Mouse (Mus musculus): Measurements from ENCODE around the gene Gm21830. TPM values are rescaled to one million over a fixed set of nuclear protein-coding genes. Genes with fewer than 3 reads are reported as not detected.
"Not testable (repeated sequence)": the region's sequence is repeated elsewhere in the genome, so short reads cannot be mapped to it uniquely, and the experiment has no call there.

Gm21830 gene
- polyA plus RNA-seq, 1 experiment from 2014 or later = not detected

DNA sequence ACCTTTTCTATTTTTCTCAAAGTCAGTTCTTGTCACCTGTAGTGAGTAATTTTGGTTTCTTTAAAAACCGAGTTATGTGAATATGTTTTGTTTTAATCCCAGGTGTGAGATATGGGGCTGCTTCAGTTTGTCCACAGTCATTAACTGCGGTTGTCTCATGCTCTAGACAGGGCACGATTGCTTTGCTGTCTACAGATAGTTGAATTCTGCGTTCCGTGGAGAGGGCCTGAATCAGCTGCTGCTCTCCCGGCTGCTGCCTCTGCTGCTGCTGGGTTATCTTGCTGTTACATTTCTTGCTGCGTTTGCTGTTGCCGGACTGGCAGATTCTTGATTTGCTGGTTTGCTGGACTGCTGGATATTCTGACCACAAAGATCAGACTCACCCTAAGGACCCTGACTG is 24.8 kb downstream of the Gm21830 start:
- H3K36me3 ChIP-seq (ENCODE audit: control insufficient read depth, insufficient read depth, low read length) = no peaks in the 10 kb centered on the region
- no peak overlapping the region for H3K27ac ChIP-seq (replicated peaks)
- no peaks in the 10 kb centered on the region for H3K9me3 ChIP-seq (ENCODE audit: control insufficient read depth, low read length)
- 65% methylated on average over 8 of the region's 8 CpGs for WGBS
- H3K4me3 ChIP-seq (ENCODE audit: low read depth, low read length) = no peak overlapping the region
- H3K27me3 ChIP-seq (ENCODE audit: control insufficient read depth, insufficient read depth, low read length) = no peaks in the 10 kb centered on the region
- ATAC-seq (ENCODE audit: low FRiP score, low TSS enrichment) (no peak), DNase-seq (ENCODE audit: low spot score) (no peak)
- no peak for TF ChIP-seq CTCF (IDR thresholded peaks at IDR 0.05; ENCODE audit: low read depth)
- no peak for TF ChIP-seq EP300 (optimal IDR thresholded peaks at IDR 0.05)
- H3K4me2 ChIP-seq (replicated peaks; ENCODE audit: low read depth) = no peak overlapping the region
- H3K9ac ChIP-seq (ENCODE audit: low read length) = no peak overlapping the region
- no peaks in the 10 kb centered on the region for H3K4me1 ChIP-seq (replicated peaks; ENCODE audit: control insufficient read depth, insufficient read depth)

DNA sequence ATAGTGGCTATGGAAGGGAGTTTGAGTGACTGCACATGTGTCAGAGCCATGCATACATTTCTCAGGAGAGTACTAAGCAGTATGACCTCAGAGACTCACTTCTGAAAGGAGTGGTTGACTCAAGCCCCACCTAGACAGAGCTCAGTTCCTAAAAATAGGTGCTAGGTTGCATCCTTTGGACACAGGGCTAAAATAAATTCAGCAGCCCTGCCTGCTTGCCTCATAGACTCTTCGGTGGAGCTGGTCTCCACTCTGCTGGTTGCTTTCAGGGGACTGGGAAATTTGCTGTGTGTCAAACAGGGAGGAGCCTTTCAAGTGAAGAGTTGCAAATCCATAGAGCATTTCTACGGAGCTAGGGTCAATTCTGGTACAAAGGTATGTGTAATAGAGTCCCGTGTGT is 32.3 kb downstream of the Gm21830 start, which contains the start of gene Xirp2:
Xirp2 (plus strand) TSS at position 223 of the 400 bp plus-strand sequence.
- Histone ChIP-seq H3K27ac (replicated peaks) (no peak within 1 kb of the TSS), H3K9ac (ENCODE audit: low read length) (no peak within 1 kb of the TSS), H3K4me2 (replicated peaks; ENCODE audit: low read depth) (no peak within 1 kb of the TSS), H3K27me3 (ENCODE audit: control insufficient read depth, insufficient read depth, low read length) (no peaks in the 10 kb centered on the region), H3K9me3 (ENCODE audit: control insufficient read depth, low read length) (no peaks in the 10 kb centered on the region), H3K4me3 (ENCODE audit: low read depth, low read length) (no peak within 1 kb of the TSS), H3K4me1 (replicated peaks; ENCODE audit: control insufficient read depth, insufficient read depth) (no peaks in the 10 kb centered on the region), H3K36me3 (ENCODE audit: control insufficient read depth, insufficient read depth, low read length) (no peaks in the 10 kb centered on the region)
- ATAC-seq (ENCODE audit: low FRiP score, low TSS enrichment) (no peak), DNase-seq (ENCODE audit: low spot score) (no peak)
- TF ChIP-seq CTCF (IDR thresholded peaks at IDR 0.05; ENCODE audit: low read depth) = no peak
- no peak for TF ChIP-seq EP300 (optimal IDR thresholded peaks at IDR 0.05)
- 58% methylated on average over 3 of the region's 3 CpGs for WGBS

DNA sequence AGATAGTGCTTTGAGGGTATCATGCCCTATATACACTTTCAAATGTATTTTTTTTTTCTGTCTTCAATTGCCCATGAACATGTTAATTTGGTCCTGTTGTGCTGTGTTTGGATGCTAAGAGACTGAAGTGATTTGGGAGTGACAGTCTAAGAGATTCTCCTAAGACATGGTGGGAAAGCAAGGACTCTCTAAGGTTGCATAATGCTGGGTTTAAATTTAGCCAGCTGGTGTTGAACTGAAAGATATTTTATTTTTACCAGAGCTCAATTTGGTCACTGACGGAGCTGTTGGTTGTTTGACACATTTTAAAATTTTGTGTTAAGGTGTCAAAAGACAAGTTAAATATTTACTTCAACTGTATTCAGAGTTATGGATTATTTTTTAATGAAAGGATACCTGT is 33.2 kb downstream of the Gm21830 start:
- Histone ChIP-seq H3K4me1 (replicated peaks; ENCODE audit: control insufficient read depth, insufficient read depth) (no peaks in the 10 kb centered on the region), H3K4me2 (replicated peaks; ENCODE audit: low read depth) (no peak overlapping the region), H3K27ac (replicated peaks) (no peak overlapping the region), H3K27me3 (ENCODE audit: control insufficient read depth, insufficient read depth, low read length) (no peaks in the 10 kb centered on the region), H3K9ac (ENCODE audit: low read length) (no peak overlapping the region), H3K36me3 (ENCODE audit: control insufficient read depth, insufficient read depth, low read length) (no peaks in the 10 kb centered on the region), H3K4me3 (ENCODE audit: low read depth, low read length) (no peak overlapping the region), H3K9me3 (ENCODE audit: control insufficient read depth, low read length) (no peaks in the 10 kb centered on the region)
- TF ChIP-seq CTCF (IDR thresholded peaks at IDR 0.05; ENCODE audit: low read depth) (no peak), EP300 (optimal IDR thresholded peaks at IDR 0.05) (no peak)
- DNase-seq (ENCODE audit: low spot score) (no peak), ATAC-seq (ENCODE audit: low FRiP score, low TSS enrichment) (no peak)
- WGBS = 43% methylated on average over 1 of the region's 1 CpGs

DNA sequence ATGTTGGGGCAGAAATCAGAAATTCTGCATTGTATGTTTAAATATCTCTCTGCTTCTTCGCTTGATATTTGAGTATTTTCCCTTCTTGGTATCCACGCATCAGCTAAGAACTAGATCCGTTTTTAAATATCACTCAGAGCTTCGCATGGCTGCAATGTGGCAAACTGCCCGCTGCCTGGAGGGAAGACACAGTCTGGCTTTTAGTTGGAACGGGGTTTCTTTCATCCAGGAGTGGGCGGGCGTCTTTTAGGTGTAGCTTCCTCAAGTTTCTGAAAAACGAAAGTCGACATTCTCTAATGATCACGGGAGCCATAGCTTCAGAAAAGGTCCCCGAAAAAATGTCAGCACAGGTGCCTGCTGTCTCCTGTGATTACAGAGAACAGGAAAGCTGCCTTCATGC is 33.7 kb downstream of the Gm21830 start:
- Histone ChIP-seq H3K27me3 (ENCODE audit: control insufficient read depth, insufficient read depth, low read length) (no peaks in the 10 kb centered on the region), H3K4me2 (replicated peaks; ENCODE audit: low read depth) (peak overlapping the region; percentile 20; the same call in 1 of the 2 replicates), H3K9ac (ENCODE audit: low read length) (no peak overlapping the region), H3K9me3 (ENCODE audit: control insufficient read depth, low read length) (no peaks in the 10 kb centered on the region), H3K36me3 (ENCODE audit: control insufficient read depth, insufficient read depth, low read length) (no peaks in the 10 kb centered on the region), H3K4me3 (ENCODE audit: low read depth, low read length) (peak overlapping the region; percentile 23), H3K4me1 (replicated peaks; ENCODE audit: control insufficient read depth, insufficient read depth) (no peaks in the 10 kb centered on the region), H3K27ac (replicated peaks) (no peak overlapping the region)
- WGBS = 49% methylated on average over 12 of the region's 12 CpGs
- TF ChIP-seq EP300 (optimal IDR thresholded peaks at IDR 0.05) (no peak), CTCF (IDR thresholded peaks at IDR 0.05; ENCODE audit: low read depth) (no peak)
- DNase-seq (ENCODE audit: low spot score) (no peak), ATAC-seq (ENCODE audit: low FRiP score, low TSS enrichment) (no peak)

DNA sequence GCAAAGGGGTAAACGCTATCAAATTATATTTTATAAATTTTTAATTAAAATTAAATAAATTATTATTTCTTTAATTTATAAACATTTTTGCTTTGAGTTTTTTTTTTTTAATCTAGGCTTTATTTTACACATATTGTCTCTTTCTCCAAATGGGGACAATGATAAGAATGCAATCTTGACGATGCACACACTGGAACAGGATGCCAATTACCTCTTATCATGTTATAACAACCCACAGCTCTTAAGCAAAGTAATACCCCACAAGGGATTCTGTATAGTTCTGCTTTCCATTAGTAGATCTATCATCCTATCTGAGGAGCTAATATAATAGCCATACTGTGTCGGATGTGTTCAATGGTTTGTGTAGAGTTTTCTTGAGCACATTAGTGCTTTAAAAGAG is 47.3 kb downstream of the Gm21830 start:
- Histone ChIP-seq H3K4me2 (replicated peaks; ENCODE audit: low read depth) (no peak overlapping the region), H3K9ac (ENCODE audit: low read length) (no peak overlapping the region), H3K4me3 (ENCODE audit: low read depth, low read length) (no peak overlapping the region), H3K27me3 (ENCODE audit: control insufficient read depth, insufficient read depth, low read length) (no peaks in the 10 kb centered on the region), H3K36me3 (ENCODE audit: control insufficient read depth, insufficient read depth, low read length) (no peaks in the 10 kb centered on the region), H3K4me1 (replicated peaks; ENCODE audit: control insufficient read depth, insufficient read depth) (no peaks in the 10 kb centered on the region), H3K27ac (replicated peaks) (no peak overlapping the region), H3K9me3 (ENCODE audit: control insufficient read depth, low read length) (no peaks in the 10 kb centered on the region)
- TF ChIP-seq EP300 (optimal IDR thresholded peaks at IDR 0.05) (no peak), CTCF (IDR thresholded peaks at IDR 0.05; ENCODE audit: low read depth) (no peak)
- DNase-seq (ENCODE audit: low spot score) (no peak), ATAC-seq (ENCODE audit: low FRiP score, low TSS enrichment) (no peak)
- WGBS = 83% methylated on average over 3 of the region's 3 CpGs

DNA sequence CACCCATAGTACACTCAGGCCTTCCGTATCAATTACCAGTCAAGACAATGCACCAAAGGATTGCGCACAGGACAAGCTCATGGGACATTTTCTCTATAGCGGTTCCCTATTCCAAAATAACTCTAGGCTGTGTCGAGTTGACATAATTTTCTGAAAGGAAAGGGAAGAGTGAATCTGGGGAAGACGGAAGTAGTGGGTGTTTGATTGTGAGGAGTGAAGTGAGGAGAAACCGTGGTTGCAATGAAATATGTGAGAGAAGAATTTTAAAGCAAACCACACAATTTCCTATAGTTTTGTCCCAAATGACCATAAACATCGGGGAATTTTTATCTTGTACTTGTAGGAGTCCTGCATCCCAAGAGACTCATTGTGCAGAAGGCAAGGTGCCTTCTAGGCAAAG is 53.5 kb downstream of the Gm21830 start:
- Histone ChIP-seq H3K9me3 (ENCODE audit: control insufficient read depth, low read length) (no peaks in the 10 kb centered on the region), H3K4me2 (replicated peaks; ENCODE audit: low read depth) (no peak overlapping the region), H3K4me1 (replicated peaks; ENCODE audit: control insufficient read depth, insufficient read depth) (no peaks in the 10 kb centered on the region), H3K27ac (replicated peaks) (no peak overlapping the region), H3K4me3 (ENCODE audit: low read depth, low read length) (no peak overlapping the region), H3K27me3 (ENCODE audit: control insufficient read depth, insufficient read depth, low read length) (no peaks in the 10 kb centered on the region), H3K9ac (ENCODE audit: low read length) (no peak overlapping the region), H3K36me3 (ENCODE audit: control insufficient read depth, insufficient read depth, low read length) (no peaks in the 10 kb centered on the region)
- WGBS = 86% methylated on average over 7 of the region's 7 CpGs
- DNase-seq (ENCODE audit: low spot score) (no peak), ATAC-seq (ENCODE audit: low FRiP score, low TSS enrichment) (no peak)
- TF ChIP-seq EP300 (optimal IDR thresholded peaks at IDR 0.05) (no peak), CTCF (IDR thresholded peaks at IDR 0.05; ENCODE audit: low read depth) (no peak)

DNA sequence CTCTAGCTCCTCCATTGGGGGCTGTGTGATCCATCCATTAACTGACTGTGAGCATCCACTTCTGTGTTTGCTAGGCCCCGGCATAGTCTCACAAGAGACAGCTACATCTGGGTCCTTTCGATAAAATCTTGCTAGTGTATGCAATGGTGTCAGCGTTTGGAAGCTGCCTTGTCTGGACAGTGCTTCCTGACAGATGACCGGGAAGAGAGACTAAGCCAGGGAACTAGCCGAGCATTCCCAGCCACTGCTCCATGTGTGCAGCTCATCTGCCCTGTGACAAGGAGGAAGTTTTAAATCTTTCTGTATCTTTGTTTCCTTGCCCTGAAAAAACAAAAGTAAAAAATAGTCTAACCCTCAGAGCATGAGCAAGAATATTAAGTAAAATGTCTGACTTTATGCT is 56.5 kb downstream of the Gm21830 start:
- H3K27me3 ChIP-seq (ENCODE audit: control insufficient read depth, insufficient read depth, low read length); H3K9me3 ChIP-seq (ENCODE audit: control insufficient read depth, low read length); DNase-seq (ENCODE audit: low spot score); H3K4me2 ChIP-seq (replicated peaks; ENCODE audit: low read depth); H3K9ac ChIP-seq (ENCODE audit: low read length); H3K27ac ChIP-seq (replicated peaks); ATAC-seq (ENCODE audit: low FRiP score, low TSS enrichment); H3K4me1 ChIP-seq (replicated peaks; ENCODE audit: control insufficient read depth, insufficient read depth); H3K36me3 ChIP-seq (ENCODE audit: control insufficient read depth, insufficient read depth, low read length); H3K4me3 ChIP-seq (ENCODE audit: low read depth, low read length): not testable (repeated sequence)
- 56% methylated on average over 5 of the region's 5 CpGs for WGBS

Data from stomach, postnatal 0 days (tissue).